Mouse (Mus musculus) C2C12 (cell line): ENCODE results near the gene Nrcam. TPM values are rescaled to one million over a fixed set of nuclear protein-coding genes. Genes with fewer than 3 reads are reported as not detected.

Source experiments
- H3K27me3 ChIP-seq: one replicate; pipeline ENCODE4 v1.6.1; 2011; ENCODE audit not compliant: control insufficient read depth, insufficient read depth, insufficient read length
- H3K36me3 ChIP-seq: one replicate; pipeline ENCODE4 v1.6.1; 2011; ENCODE audit not compliant: control insufficient read depth, insufficient read depth
- H3K4me3 ChIP-seq: one replicate; pipeline ENCODE4 v1.5.1; 2011; ENCODE audit warnings: mild to moderate bottlenecking, control low read depth; ENCODE audit not compliant: poor library complexity, insufficient read depth, severe bottlenecking
- H3K79me2 ChIP-seq: one replicate; pipeline ENCODE4 v1.6.1; 2011; ENCODE audit not compliant: control insufficient read depth, insufficient read depth
- H3K79me3 ChIP-seq: one replicate; pipeline ENCODE4 v1.6.1; 2011; ENCODE audit warnings: low read depth, control low read depth
- H3ac ChIP-seq: one replicate; pipeline ENCODE3; 2011; ENCODE audit warnings: low read depth; ENCODE audit not compliant: control insufficient read depth, insufficient read length
- CEBPB ChIP-seq: IDR thresholded peaks from one replicate; pipeline ENCODE4 v1.6.1; 2011; ENCODE audit warnings: low read depth, mild to moderate bottlenecking, control low read depth, moderate library complexity
- CTCF ChIP-seq: IDR thresholded peaks from one replicate; pipeline ENCODE4 v1.5.1; 2011; ENCODE audit not compliant: control insufficient read depth, insufficient read depth, insufficient read length
- FOSL1 ChIP-seq: IDR thresholded peaks from one replicate; pipeline ENCODE4 v1.8.0; 2011; ENCODE audit warnings: mild to moderate bottlenecking, low read length; ENCODE audit not compliant: poor library complexity, insufficient read depth, severe bottlenecking
- MAX ChIP-seq: IDR thresholded peaks from one replicate; pipeline ENCODE4 v1.6.1; 2011; ENCODE audit warnings: mild to moderate bottlenecking, control low read depth
- MYOD1 ChIP-seq: IDR thresholded peaks from one replicate; pipeline ENCODE4 v1.6.1; 2011; ENCODE audit warnings: low read depth; ENCODE audit not compliant: control insufficient read depth, insufficient read length
- MYOG ChIP-seq: IDR thresholded peaks from one replicate; pipeline ENCODE4 v1.6.1; 2011; ENCODE audit not compliant: control insufficient read depth, insufficient read length; ENCODE audit errors: extremely low read depth
- USF1 ChIP-seq: IDR thresholded peaks from one replicate; pipeline ENCODE4 v1.6.1; 2011; ENCODE audit warnings: low read depth, mild to moderate bottlenecking, control low read depth, moderate library complexity
- polyA plus RNA-seq: library from polyadenylated mRNA; unstranded; fragments of >200 nt; fragmentation: generic; extraction: Trizol; gene quantifications from one replicate; pipeline ENCODE4 v1.2.1, GENCODE M21; 2012; ENCODE audit warnings: missing spikeins

Gene Nrcam
- polyA plus RNA-seq, 1 experiment, result 0.12 TPM

- TF ChIP-seq CTCF (no peak), MYOD1 (no peak), CEBPB (no peak), USF1 (no peak), MYOG (no peak)
- Histone ChIP-seq H3K36me3 (no peaks in the 10 kb centered on the region), H3ac (no peak overlapping the region), H3K79me3 (no peaks in the 10 kb centered on the region), H3K27me3 (no peaks in the 10 kb centered on the region), H3K4me3 (no peak overlapping the region), H3K79me2 (no peaks in the 10 kb centered on the region)
Observed at GRCm38 (mm10) chr12:44479260-44480030, 150.8 kb downstream of the Nrcam start.

GRCm38 (mm10) chr12:44480031-44480419 is 151.3 kb downstream of the Nrcam start:
- Histone ChIP-seq H3ac (no peak overlapping the region), H3K36me3 (no peaks in the 10 kb centered on the region), H3K27me3 (no peaks in the 10 kb centered on the region), H3K4me3 (no peak overlapping the region), H3K79me2 (no peaks in the 10 kb centered on the region), H3K79me3 (no peaks in the 10 kb centered on the region)
- TF ChIP-seq CEBPB (no peak), FOSL1 (no peak)

- no peaks in the 10 kb centered on the region for H3K79me2 ChIP-seq
- no peaks in the 10 kb centered on the region for H3K27me3 ChIP-seq
- H3K79me3 ChIP-seq, result no peaks in the 10 kb centered on the region
- no peaks in the 10 kb centered on the region for H3K36me3 ChIP-seq
- H3ac ChIP-seq, result no peak overlapping the region
- TF ChIP-seq MAX (no peak), CEBPB (no peak), USF1 (no peak), MYOG (no peak), CTCF (no peak), MYOD1 (no peak), FOSL1 (no peak)
- no peak overlapping the region for H3K4me3 ChIP-seq
Observed at GRCm38 (mm10) chr12:44481415-44481814, 152.7 kb downstream of the Nrcam start.

- Histone ChIP-seq H3K4me3 (no peak overlapping the region), H3K36me3 (no peaks in the 10 kb centered on the region), H3K79me3 (no peaks in the 10 kb centered on the region), H3K79me2 (no peaks in the 10 kb centered on the region), H3K27me3 (no peaks in the 10 kb centered on the region), H3ac (no peak overlapping the region)
- TF ChIP-seq CEBPB (no peak), MAX (no peak), USF1 (no peak), CTCF (no peak), MYOG (no peak), MYOD1 (no peak), FOSL1 (no peak)
Observed at GRCm38 (mm10) chr12:44492759-44493479, 164.2 kb downstream of the Nrcam start.

- Histone ChIP-seq H3K36me3 (no peaks in the 10 kb centered on the region), H3K79me3 (no peaks in the 10 kb centered on the region), H3K27me3 (no peaks in the 10 kb centered on the region), H3ac (no peak overlapping the region), H3K4me3 (no peak overlapping the region), H3K79me2 (no peaks in the 10 kb centered on the region)
- TF ChIP-seq MAX (no peak), USF1 (no peak), MYOD1 (no peak), MYOG (no peak), FOSL1 (no peak), CEBPB (no peak), CTCF (no peak)
Observed at GRCm38 (mm10) chr12:44497762-44498161, 169.1 kb downstream of the Nrcam start.

- Histone ChIP-seq H3ac (no peak overlapping the region), H3K4me3 (no peak overlapping the region), H3K36me3 (no peaks in the 10 kb centered on the region), H3K79me3 (no peaks in the 10 kb centered on the region), H3K27me3 (no peaks in the 10 kb centered on the region), H3K79me2 (no peaks in the 10 kb centered on the region)
- TF ChIP-seq MAX, result no peak
- no peak for TF ChIP-seq FOSL1
- TF ChIP-seq USF1, result no peak
- no peak for TF ChIP-seq MYOD1
- TF ChIP-seq CEBPB, result no peak
- TF ChIP-seq MYOG, result no peak
- no peak for TF ChIP-seq CTCF
Observed at GRCm38 (mm10) chr12:44498872-44499271, 170.2 kb downstream of the Nrcam start.
